Mouse (Mus musculus) T-helper 17 cell (primary cell): ENCODE results near the gene Mecom.

ENCODE experiments used
- in situ Hi-C, 2 experiments: fragments of 300-600 bp; cut with MboI, MseI; formaldehyde crosslinking; loops; 1 replicate in 1 of 2; 2 replicates in 1 of 2; pipeline ENCODE4 v1.15.1; 2025; ENCODE audit warnings: high pct_unique_total_duplicates in 2 of 2

The Mecom gene

GRCm38 (mm10) chr3:29991523-29991922 lies 556.3 kb downstream of the Mecom start:
- in situ Hi-C loops: no loop called here

GRCm38 (mm10) chr3:29984431-29984830 lies 563.4 kb downstream of the Mecom start:
- in situ Hi-C loops: no loop called here

GRCm38 (mm10) chr3:29981259-29981910 lies 566.4 kb downstream of the Mecom start:
- in situ Hi-C loops: no loop called here

- in situ Hi-C loops: no loop called here
Measured at GRCm38 (mm10) chr3:29980531-29980930, 567.3 kb downstream of the Mecom start.

GRCm38 (mm10) chr3:29976580-29976979 lies 571.2 kb downstream of the Mecom start:
- in situ Hi-C loops: no loop called here

- in situ Hi-C loops: no loop called here
Measured at GRCm38 (mm10) chr3:29968433-29968949, 579.3 kb downstream of the Mecom start.

GRCm38 (mm10) chr3:29963953-29964352 lies 583.9 kb downstream of the Mecom start:
- in situ Hi-C loops: no loop called here

GRCm38 (mm10) chr3:29963447-29963846 lies 584.4 kb downstream of the Mecom start:
- in situ Hi-C loops: no loop called here

GRCm38 (mm10) chr3:29959051-29959450 lies 588.8 kb downstream of the Mecom start:
- in situ Hi-C loops: no loop called here

- in situ Hi-C loops: no loop called here
Measured at GRCm38 (mm10) chr3:29957365-29958236, 590.2 kb downstream of the Mecom start.

- in situ Hi-C loops: no loop called here
Measured at GRCm38 (mm10) chr3:29953269-29953668, 594.5 kb downstream of the Mecom start.

- in situ Hi-C loops: no loop called here
Measured at GRCm38 (mm10) chr3:29950853-29951252, 597.0 kb downstream of the Mecom start.

GRCm38 (mm10) chr3:29903596-29904308 lies 644.1 kb downstream of the Mecom start:
- in situ Hi-C loops: loop anchor here in 1 of 2 experiments (10.0 kb wide), 1 partner anchor 741 kb away; the partner anchor contains the start of genes Lrrc34 and Lrriq4
